ENCODE assay signal across 8 mouse cellular contexts in genomic region chr4:153189485-153189884, GRCm38 (mm10).
DNase-seq lines count a peak whose midpoint lies in the region.

No protein-coding gene starts in this region.

- peak; percentile 17 for DNase-seq in heart, adult 8-10 months (ENCODE audit: low spot score)
- no peak for DNase-seq in heart, adult 11 months
- peak; percentile 75 for DNase-seq in Muller cell, postnatal 12 days (ENCODE audit: inconsistent ontology term)
- peak; percentile 85 for DNase-seq in embryo, embryonic 11 days
- peak; percentile 94 to 95 for DNase-seq in kidney, postnatal 4 days
- peak; percentile 44 for DNase-seq in urinary bladder, postnatal 25 days (ENCODE audit: low spot score)
- DNase-seq in spleen, postnatal 14 days (ENCODE audit: low spot score in 2 of 2) = no peak
- no peak for DNase-seq in cerebellum, adult 11 months

Comparison
In these comparisons a context has a peak if more than half of its experiments do, and no peak if none do; other contexts are left out.
1. DNase-seq: peak in heart, adult 8-10 months (single experiment), Muller cell, postnatal 12 days (single experiment), embryo, embryonic 11 days (single experiment), kidney, postnatal 4 days (2 of 2) and urinary bladder, postnatal 25 days (single experiment); none in heart, adult 11 months (single experiment), spleen, postnatal 14 days (0 of 2) and cerebellum, adult 11 months (single experiment).